Mouse (Mus musculus): ENCODE data around the gene Slc9a8. TPM values are rescaled to one million over a fixed set of nuclear protein-coding genes. Genes with fewer than 3 reads are reported as not detected.

The Slc9a8 gene
- total and polyA plus RNA-seq, 2 experiments from 2014 or later: 17.9 to 43.1 TPM

- DNase-seq (ENCODE audit: low spot score) (no peak), ATAC-seq (no peak)
- Histone ChIP-seq H3K4me3 (ENCODE audit: low read length) (no peak overlapping the region), H3K4me2 (ENCODE audit: low read depth, low read length) (no peak overlapping the region), H3K27ac (no peak overlapping the region), H3K36me3 (ENCODE audit: insufficient read depth, low read length) (peaks cover 14% of the 10 kb centered on the region), H3K27me3 (ENCODE audit: insufficient read depth, low read length) (no peaks in the 10 kb centered on the region), H3K4me1 (ENCODE audit: insufficient read depth, low read length) (no peaks in the 10 kb centered on the region), H3K9me3 (ENCODE audit: low read length) (no peaks in the 10 kb centered on the region), H3K9ac (replicated peaks; ENCODE audit: low read length) (no peak overlapping the region)
- 81% methylated on average over 7 of the region's 7 CpGs for WGBS
- no peak for TF ChIP-seq CTCF (IDR thresholded peaks at IDR 0.05; ENCODE audit: low read depth)
Measured at GRCm38 (mm10) chr2:167431418-167431776, 9.9 kb downstream of the Slc9a8 start.

- Histone ChIP-seq H3K9ac (replicated peaks; ENCODE audit: low read length) (no peak overlapping the region), H3K27ac (no peak overlapping the region), H3K4me2 (ENCODE audit: low read depth, low read length) (no peak overlapping the region), H3K4me3 (ENCODE audit: low read length) (no peak overlapping the region), H3K36me3 (ENCODE audit: insufficient read depth, low read length) (peaks cover 4% of the 10 kb centered on the region; the same call in 1 of the 2 replicates), H3K27me3 (ENCODE audit: insufficient read depth, low read length) (no peaks in the 10 kb centered on the region), H3K4me1 (ENCODE audit: insufficient read depth, low read length) (no peaks in the 10 kb centered on the region), H3K9me3 (ENCODE audit: low read length) (no peaks in the 10 kb centered on the region)
- no peak for TF ChIP-seq CTCF (IDR thresholded peaks at IDR 0.05; ENCODE audit: low read depth)
- ATAC-seq: no peak
- DNase-seq (ENCODE audit: low spot score): no peak
- 92% methylated on average over 6 of the region's 6 CpGs for whole genome bisulfite sequencing
Measured at GRCm38 (mm10) chr2:167434570-167434969, 13.1 kb downstream of the Slc9a8 start.

- Histone ChIP-seq H3K27me3 (ENCODE audit: insufficient read depth, low read length) (no peaks in the 10 kb centered on the region), H3K27ac (no peak overlapping the region), H3K36me3 (ENCODE audit: insufficient read depth, low read length) (peaks cover 4% of the 10 kb centered on the region; the same call in 1 of the 2 replicates), H3K4me3 (ENCODE audit: low read length) (no peak overlapping the region), H3K4me2 (ENCODE audit: low read depth, low read length) (no peak overlapping the region), H3K9ac (replicated peaks; ENCODE audit: low read length) (no peak overlapping the region), H3K9me3 (ENCODE audit: low read length) (no peaks in the 10 kb centered on the region), H3K4me1 (ENCODE audit: insufficient read depth, low read length) (no peaks in the 10 kb centered on the region)
- DNase-seq (ENCODE audit: low spot score) (no peak), ATAC-seq (no peak)
- 97% methylated on average over 2 of the region's 2 CpGs for WGBS
- no peak for TF ChIP-seq CTCF (IDR thresholded peaks at IDR 0.05; ENCODE audit: low read depth)
Measured at GRCm38 (mm10) chr2:167435631-167436030, 14.1 kb downstream of the Slc9a8 start.

- Histone ChIP-seq H3K9me3 (ENCODE audit: low read length) (no peaks in the 10 kb centered on the region), H3K4me1 (ENCODE audit: insufficient read depth, low read length) (no peaks in the 10 kb centered on the region), H3K4me3 (ENCODE audit: low read length) (no peak overlapping the region), H3K4me2 (ENCODE audit: low read depth, low read length) (no peak overlapping the region), H3K36me3 (ENCODE audit: insufficient read depth, low read length) (peaks cover 4% of the 10 kb centered on the region; the same call in 1 of the 2 replicates), H3K27ac (no peak overlapping the region), H3K9ac (replicated peaks; ENCODE audit: low read length) (no peak overlapping the region), H3K27me3 (ENCODE audit: insufficient read depth, low read length) (no peaks in the 10 kb centered on the region)
- no peak for DNase-seq (ENCODE audit: low spot score)
- WGBS: 91% methylated on average over 5 of the region's 5 CpGs
- ATAC-seq: no peak
- TF ChIP-seq CTCF (IDR thresholded peaks at IDR 0.05; ENCODE audit: low read depth): no peak
Measured at GRCm38 (mm10) chr2:167436371-167436770, 14.9 kb downstream of the Slc9a8 start.

GRCm38 (mm10) chr2:167439422-167439821, 17.9 kb downstream of the Slc9a8 start:
- no peak overlapping the region for H3K4me2 ChIP-seq (ENCODE audit: low read depth, low read length)
- peaks cover 23% of the 10 kb centered on the region; the same call in 1 of the 2 replicates for H3K36me3 ChIP-seq (ENCODE audit: insufficient read depth, low read length)
- 92% methylated on average over 3 of the region's 3 CpGs for WGBS
- no peak overlapping the region for H3K9ac ChIP-seq (replicated peaks; ENCODE audit: low read length)
- H3K4me1 ChIP-seq (ENCODE audit: insufficient read depth, low read length): no peaks in the 10 kb centered on the region
- DNase-seq (ENCODE audit: low spot score) (peak; percentile 34), ATAC-seq (peak; percentile 51; the same call in 1 of the 2 replicates)
- no peaks in the 10 kb centered on the region for H3K27me3 ChIP-seq (ENCODE audit: insufficient read depth, low read length)
- no peaks in the 10 kb centered on the region for H3K9me3 ChIP-seq (ENCODE audit: low read length)
- no peak for TF ChIP-seq CTCF (IDR thresholded peaks at IDR 0.05; ENCODE audit: low read depth)
- H3K27ac ChIP-seq: no peak overlapping the region
- H3K4me3 ChIP-seq (ENCODE audit: low read length): no peak overlapping the region

GRCm38 (mm10) chr2:167443411-167444193, 22.1 kb downstream of the Slc9a8 start:
- Histone ChIP-seq H3K36me3 (ENCODE audit: insufficient read depth, low read length) (peaks cover 19% of the 10 kb centered on the region), H3K4me3 (ENCODE audit: low read length) (no peak overlapping the region), H3K4me1 (ENCODE audit: insufficient read depth, low read length) (no peaks in the 10 kb centered on the region), H3K27me3 (ENCODE audit: insufficient read depth, low read length) (no peaks in the 10 kb centered on the region), H3K9me3 (ENCODE audit: low read length) (no peaks in the 10 kb centered on the region), H3K9ac (replicated peaks; ENCODE audit: low read length) (no peak overlapping the region), H3K4me2 (ENCODE audit: low read depth, low read length) (no peak overlapping the region), H3K27ac (no peak overlapping the region)
- TF ChIP-seq CTCF (IDR thresholded peaks at IDR 0.05; ENCODE audit: low read depth): no peak
- WGBS: 96% methylated on average over 4 of the region's 4 CpGs
- ATAC-seq (no peak), DNase-seq (ENCODE audit: low spot score) (no peak)

All from hindbrain, postnatal 0 days (tissue).